Mouse (Mus musculus) Patski (cell line): Measurements from ENCODE around the gene 4930402H24Rik. TPM values are rescaled to one million over a fixed set of nuclear protein-coding genes. Genes with fewer than 3 reads are reported as not detected.

Experiments
- ATAC-seq: fragments of 100-300 bp; one replicate; pipeline ENCODE4 v1.8.0; 2021
- CTCF ChIA-PET: fragments of 350-600 bp; sonication (Branson Sonifier 250); formaldehyde crosslinking; loops from one replicate; lab custom pipeline; 2022; ENCODE audit warnings: inconsistent platforms; lab: Charles Lee
- POLR2A ChIA-PET: fragments of 350-600 bp; sonication (Branson Sonifier 250); formaldehyde crosslinking; loops from one replicate; lab custom pipeline; 2022; ENCODE audit warnings: antibody characterized with exemption, inconsistent platforms; lab: Charles Lee
- DNase-seq: peaks from one replicate; pipeline ENCODE4 v3.0.0-alpha.2; 2011; ENCODE audit warnings: low read depth, low spot score
- H3K27me3 ChIP-seq: fragments of 371-371 bp; one replicate; pipeline ENCODE4 v1.5.1; 2021
- CTCF ChIP-seq: fragments of 100-300 bp; IDR thresholded peaks from one replicate; pipeline ENCODE4 v1.5.1; 2021
- in situ Hi-C: fragments of 300-500 bp; cut with MboI; formaldehyde crosslinking; loops from 3 replicates; pipeline ENCODE4 v1.11.1; 2018; ENCODE audit warnings: low pct_unique_long_range_greater_than_20kb, mixed read lengths
- polyA plus RNA-seq: library from polyadenylated mRNA; unstranded; gene quantifications from one replicate; pipeline ENCODE4 v1.2.3, GENCODE M21; 2021

4930402H24Rik gene
- polyA plus RNA-seq, 1 experiment from 2014 or later = 50.9 TPM

- ChIA-PET POLR2A (interaction anchor here (0.6 kb wide), 1 partner anchor 49 kb away, joined by 5 read pairs; no protein-coding TSS in a partner anchor), CTCF (interaction anchor here (0.7 kb wide), 1 partner anchor 12 kb away, joined by 3 read pairs; no protein-coding TSS in a partner anchor)
- DNase-seq (no peak), ATAC-seq (no peak)
- no peaks in the 10 kb centered on the region for H3K27me3 ChIP-seq
- in situ Hi-C loops = no loop called here
- no peak for TF ChIP-seq CTCF
These were observed 156.5 kb downstream of the 4930402H24Rik start for GRCm38 (mm10) chr2:130749708-130750107.

GRCm38 (mm10) chr2:130743576-130743975 is 162.6 kb downstream of the 4930402H24Rik start:
- CTCF ChIA-PET = interaction anchor here (1.1 kb wide), 1 partner anchor 24 kb away, joined by 3 read pairs; no protein-coding TSS in a partner anchor
- DNase-seq = no peak
- POLR2A ChIA-PET = no interaction called here
- H3K27me3 ChIP-seq = no peaks in the 10 kb centered on the region
- in situ Hi-C loops = no loop called here
- TF ChIP-seq CTCF = no peak
- ATAC-seq = no peak

GRCm38 (mm10) chr2:130740096-130740495 is 166.1 kb downstream of the 4930402H24Rik start:
- no peak for DNase-seq
- H3K27me3 ChIP-seq = no peaks in the 10 kb centered on the region
- POLR2A ChIA-PET = no interaction called here
- CTCF ChIA-PET = no interaction called here
- in situ Hi-C loops = no loop called here
- no peak for TF ChIP-seq CTCF
- ATAC-seq = no peak

- CTCF ChIA-PET = interaction anchor here (1.5 kb wide), 1 partner anchor 13 kb away, joined by 4 read pairs; no protein-coding TSS in a partner anchor
- no peak for TF ChIP-seq CTCF
- POLR2A ChIA-PET = no interaction called here
- ATAC-seq (no peak), DNase-seq (no peak)
- in situ Hi-C loops = no loop called here
- H3K27me3 ChIP-seq = no peaks in the 10 kb centered on the region
These were observed 168.2 kb downstream of the 4930402H24Rik start for GRCm38 (mm10) chr2:130738019-130738418.

GRCm38 (mm10) chr2:130735281-130735680 is 170.9 kb downstream of the 4930402H24Rik start:
- H3K27me3 ChIP-seq = no peaks in the 10 kb centered on the region
- POLR2A ChIA-PET = no interaction called here
- CTCF ChIA-PET = interaction anchor here (0.7 kb wide), 1 partner anchor 28 kb away, joined by 3 read pairs; no protein-coding TSS in a partner anchor
- ATAC-seq (no peak), DNase-seq (no peak)
- in situ Hi-C loops = no loop called here
- no peak for TF ChIP-seq CTCF

GRCm38 (mm10) chr2:130733444-130733843 is 172.8 kb downstream of the 4930402H24Rik start:
- CTCF ChIA-PET = interaction anchor here (1.7 kb wide), 1 partner anchor 34 kb away, joined by 7 read pairs; no protein-coding TSS in a partner anchor
- DNase-seq (no peak), ATAC-seq (no peak)
- in situ Hi-C loops = no loop called here
- no peak for TF ChIP-seq CTCF
- POLR2A ChIA-PET = no interaction called here
- no peaks in the 10 kb centered on the region for H3K27me3 ChIP-seq

- DNase-seq = no peak
- ChIA-PET CTCF (no interaction called here), POLR2A (no interaction called here)
- H3K27me3 ChIP-seq = no peaks in the 10 kb centered on the region
- in situ Hi-C loops = no loop called here
- no peak for ATAC-seq
- no peak for TF ChIP-seq CTCF
These were observed 174.4 kb downstream of the 4930402H24Rik start for GRCm38 (mm10) chr2:130731855-130732254.

GRCm38 (mm10) chr2:130730746-130731145 is 175.5 kb downstream of the 4930402H24Rik start:
- CTCF ChIA-PET = no interaction called here
- no peaks in the 10 kb centered on the region for H3K27me3 ChIP-seq
- no peak for TF ChIP-seq CTCF
- ATAC-seq (no peak), DNase-seq (no peak)
- in situ Hi-C loops = no loop called here
- POLR2A ChIA-PET = no interaction called here

GRCm38 (mm10) chr2:130728906-130729585 is 177.2 kb downstream of the 4930402H24Rik start:
- ChIA-PET POLR2A (no interaction called here), CTCF (interaction anchor here (0.9 to 1.3 kb wide), 3 partner anchors 12 to 22 kb away, joined by 3 read pairs; no protein-coding TSS in a partner anchor)
- in situ Hi-C loops = no loop called here

GRCm38 (mm10) chr2:130727752-130728151 is 178.5 kb downstream of the 4930402H24Rik start:
- TF ChIP-seq CTCF = no peak
- in situ Hi-C loops = no loop called here
- H3K27me3 ChIP-seq = no peaks in the 10 kb centered on the region
- ATAC-seq = no peak
- ChIA-PET POLR2A (interaction anchor here (0.7 kb wide), 1 partner anchor 11 kb away, joined by 3 read pairs; no protein-coding TSS in a partner anchor), CTCF (interaction anchor here (0.9 to 1.4 kb wide), 3 partner anchors 12 to 20 kb away, joined by 3 to 4 read pairs (median 3); no protein-coding TSS in a partner anchor)
- no peak for DNase-seq

More at GRCm38 (mm10) chr2:130728906-130729585, 177.2 kb downstream of the 4930402H24Rik start:
- H3K27me3 ChIP-seq = no peaks in the 10 kb centered on the region
- no peak for TF ChIP-seq CTCF
- ATAC-seq = no peak
- no peak for DNase-seq

GRCm38 (mm10) chr2:130724369-130724768 is 181.8 kb downstream of the 4930402H24Rik start:
- ChIA-PET POLR2A (no interaction called here), CTCF (interaction anchor here (1.7 kb wide), 1 partner anchor 13 kb away, joined by 4 read pairs; no protein-coding TSS in a partner anchor)
- no peaks in the 10 kb centered on the region for H3K27me3 ChIP-seq
- TF ChIP-seq CTCF = no peak
- in situ Hi-C loops = no loop called here
- ATAC-seq (no peak), DNase-seq (no peak)
